Mouse (Mus musculus) cortical plate, adult 2 months (tissue): ENCODE results near the gene Ccdc82.

Experiments used
- CTCF ChIP-seq: fragments of 200-500 bp; IDR thresholded peaks from 2 replicates; pipeline ENCODE4 v1.5.1; 2011; ENCODE audit warnings: mild to moderate bottlenecking, control low read depth, low read length; ENCODE audit not compliant: insufficient read depth; ENCODE audit errors: extremely low read depth
- POLR2A ChIP-seq: fragments of 200-500 bp; IDR thresholded peaks from 2 replicates; pipeline ENCODE4 v1.6.1; 2011; ENCODE audit warnings: mild to moderate bottlenecking, low read length, control low read depth; ENCODE audit not compliant: insufficient read depth; ENCODE audit errors: extremely low read depth

DNA sequence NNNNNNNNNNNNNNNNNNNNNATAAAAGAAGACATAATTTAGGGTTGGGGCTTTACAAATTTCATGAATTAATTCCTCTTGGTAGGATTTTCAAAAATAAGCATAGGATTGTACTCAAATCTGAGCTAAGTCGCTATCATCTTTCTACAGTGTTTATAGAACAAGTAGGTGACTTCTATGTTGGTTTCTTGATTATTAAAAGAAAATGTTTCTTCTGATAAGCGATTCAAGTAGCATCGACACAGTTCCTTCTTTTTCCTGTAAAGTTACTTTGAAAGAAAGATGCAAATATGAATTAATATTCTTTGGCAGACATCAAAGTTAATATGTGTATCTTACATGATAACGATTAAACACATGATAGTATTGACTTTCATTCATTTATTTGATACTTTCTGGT, 1.3 kb downstream of the Ccdc82 start:
- TF ChIP-seq CTCF (no peak), POLR2A (no peak)
